Mouse (Mus musculus) hindbrain, embryonic 14.5 days (tissue): ENCODE results near the gene Cacng5. TPM values are rescaled to one million over a fixed set of nuclear protein-coding genes. Genes with fewer than 3 reads are reported as not detected.

Experiments used
- ATAC-seq: fragments of 200-750 bp; cut with Nextera tagmentation; 2 replicates; pipeline ENCODE4 v1.8.0; 2017; ENCODE audit warnings: moderate number of reproducible peaks, mild to moderate bottlenecking, moderate TSS enrichment, moderate library complexity; ENCODE audit not compliant: low FRiP score
- DNase-seq: peaks from one replicate; pipeline ENCODE4 v3.0.0-alpha.2; 2015; ENCODE audit warnings: low spot score
- H3K27ac ChIP-seq: fragments of 300-500 bp; sonication (generic); 2 replicates; pipeline ENCODE4 v1.5.1; 2014; ENCODE audit warnings: mild to moderate bottlenecking, moderate library complexity
- H3K27me3 ChIP-seq: fragments of 300-500 bp; sonication (generic); 2 replicates; pipeline ENCODE4 v1.6.1; 2014; ENCODE audit warnings: mild to moderate bottlenecking, low read length, mixed read lengths; ENCODE audit not compliant: control insufficient read depth, insufficient read depth
- H3K36me3 ChIP-seq: fragments of 300-500 bp; sonication (generic); replicated peaks from 2 replicates; pipeline ENCODE4 v1.6.1; 2014; ENCODE audit not compliant: control insufficient read depth, insufficient read depth
- H3K4me1 ChIP-seq: fragments of 300-500 bp; sonication (generic); replicated peaks from 2 replicates; pipeline ENCODE4 v1.6.1; 2014; ENCODE audit warnings: antibody characterized with exemption, low read length, mixed read lengths; ENCODE audit not compliant: control insufficient read depth, insufficient read depth
- H3K4me2 ChIP-seq: fragments of 300-500 bp; sonication (generic); replicated peaks from 2 replicates; pipeline ENCODE4 v1.6.1; 2014; ENCODE audit warnings: mild to moderate bottlenecking, moderate library complexity
- H3K4me3 ChIP-seq: fragments of 300-500 bp; sonication (generic); replicated peaks from 2 replicates; pipeline ENCODE4 v1.5.1; 2014; ENCODE audit warnings: mild to moderate bottlenecking, low read length
- H3K9ac ChIP-seq: fragments of 300-500 bp; sonication (generic); 2 replicates; pipeline ENCODE4 v1.6.1; 2014
- H3K9me3 ChIP-seq: fragments of 300-500 bp; sonication (generic); 2 replicates; pipeline ENCODE4 v1.6.1; 2016; ENCODE audit warnings: low read length; ENCODE audit not compliant: control insufficient read depth
- WGBS: fragments of 180-500 bp; shearing (Covaris S2); extraction: QIAGEN DNeasy Blood & Tissue Kit; methylation state at CpG from one replicate; pipeline ENCODE4 v1.1.7; 2014; 5-methylcytosine and 5-hydroxymethylcytosine counted together
- polyA plus RNA-seq: library from polyadenylated mRNA; unstranded; fragments of >200 nt; fragmentation: Nextera tagmentation; extraction: Ambion mirVana; gene quantifications from 2 replicates; pipeline ENCODE4 v1.2.1, GENCODE M21; 2014

Cacng5 gene
- polyA plus RNA-seq, 1 experiment from 2014 or later: 7.1 TPM

GRCm38 (mm10) chr11:107936929-107937328 lies 22.1 kb upstream of the Cacng5 start:
- H3K4me1 ChIP-seq: no peaks in the 10 kb centered on the region
- H3K4me2 ChIP-seq: no peak overlapping the region
- H3K9me3 ChIP-seq: no peaks in the 10 kb centered on the region
- H3K4me3 ChIP-seq: no peak overlapping the region
- WGBS: 90% methylated on average over 2 of the region's 2 CpGs
- H3K36me3 ChIP-seq: peaks cover 11% of the 10 kb centered on the region; the same call in 1 of the 2 replicates
- ATAC-seq (no peak), DNase-seq (no peak)
- no peaks in the 10 kb centered on the region for H3K27me3 ChIP-seq
- no peak overlapping the region for H3K27ac ChIP-seq
- H3K9ac ChIP-seq: no peak overlapping the region

- no peak for ATAC-seq
These were observed 16.9 kb upstream of the Cacng5 start for GRCm38 (mm10) chr11:107931721-107932120.

GRCm38 (mm10) chr11:107931288-107931687 lies 16.4 kb upstream of the Cacng5 start:
- H3K27me3 ChIP-seq: no peaks in the 10 kb centered on the region
- H3K4me1 ChIP-seq: no peaks in the 10 kb centered on the region
- ATAC-seq: no peak
- no peak overlapping the region for H3K9ac ChIP-seq
- no peak overlapping the region for H3K27ac ChIP-seq
- no peak overlapping the region for H3K4me3 ChIP-seq
- no peak overlapping the region for H3K4me2 ChIP-seq
- no peak for DNase-seq
- H3K9me3 ChIP-seq: no peaks in the 10 kb centered on the region
- H3K36me3 ChIP-seq: no peaks in the 10 kb centered on the region
- 87% methylated on average over 11 of the region's 11 CpGs for WGBS

More at GRCm38 (mm10) chr11:107931721-107932120, 16.9 kb upstream of the Cacng5 start:
- H3K4me1 ChIP-seq: no peaks in the 10 kb centered on the region
- no peak overlapping the region for H3K27ac ChIP-seq
- DNase-seq: no peak
- WGBS: 77% methylated on average over 7 of the region's 7 CpGs
- no peaks in the 10 kb centered on the region for H3K36me3 ChIP-seq
- no peaks in the 10 kb centered on the region for H3K9me3 ChIP-seq
- no peak overlapping the region for H3K4me3 ChIP-seq
- H3K9ac ChIP-seq: no peak overlapping the region
- no peaks in the 10 kb centered on the region for H3K27me3 ChIP-seq
- no peak overlapping the region for H3K4me2 ChIP-seq

- Histone ChIP-seq H3K36me3 (no peaks in the 10 kb centered on the region), H3K9ac (no peak overlapping the region), H3K4me3 (no peak overlapping the region), H3K4me2 (no peak overlapping the region), H3K4me1 (no peaks in the 10 kb centered on the region), H3K27me3 (no peaks in the 10 kb centered on the region), H3K27ac (no peak overlapping the region), H3K9me3 (no peaks in the 10 kb centered on the region)
- 59% methylated on average over 3 of the region's 3 CpGs for WGBS
- ATAC-seq (no peak), DNase-seq (no peak)
These were observed 14.9 kb upstream of the Cacng5 start for GRCm38 (mm10) chr11:107929712-107930111.

- WGBS: 43% methylated on average over 16 of the region's 16 CpGs
- no peak overlapping the region for H3K4me2 ChIP-seq
- H3K36me3 ChIP-seq: no peaks in the 10 kb centered on the region
- H3K4me1 ChIP-seq: peaks cover 9% of the 10 kb centered on the region; the same call in 1 of the 2 replicates
- DNase-seq (no peak), ATAC-seq (no peak)
- no peak overlapping the region for H3K9ac ChIP-seq
- H3K9me3 ChIP-seq: no peaks in the 10 kb centered on the region
- H3K27me3 ChIP-seq: no peaks in the 10 kb centered on the region
- H3K4me3 ChIP-seq: no peak overlapping the region
- H3K27ac ChIP-seq: no peak overlapping the region
These were observed 5.1 kb upstream of the Cacng5 start for GRCm38 (mm10) chr11:107919852-107920508.

- no peaks in the 10 kb centered on the region for H3K9me3 ChIP-seq
- H3K27me3 ChIP-seq: no peaks in the 10 kb centered on the region
- H3K27ac ChIP-seq: no peak overlapping the region
- DNase-seq: peak; percentile 41
- peaks cover 9% of the 10 kb centered on the region; the same call in 1 of the 2 replicates for H3K4me1 ChIP-seq
- no peaks in the 10 kb centered on the region for H3K36me3 ChIP-seq
- no peak overlapping the region for H3K4me3 ChIP-seq
- ATAC-seq: peak; percentile 56; the same call in 1 of the 2 replicates
- H3K9ac ChIP-seq: no peak overlapping the region
- 29% methylated on average over 9 of the region's 9 CpGs for WGBS
- no peak overlapping the region for H3K4me2 ChIP-seq
These were observed 2.9 kb upstream of the Cacng5 start for GRCm38 (mm10) chr11:107917721-107918235.

- no peak for ATAC-seq
- Histone ChIP-seq H3K4me1 (peaks cover 9% of the 10 kb centered on the region; the same call in 1 of the 2 replicates), H3K9ac (no peak overlapping the region), H3K27ac (no peak overlapping the region), H3K4me3 (no peak overlapping the region), H3K4me2 (0 out of 2 replicates have a peak overlapping the region, but pooled peaks have one; percentile 56), H3K36me3 (no peaks in the 10 kb centered on the region), H3K27me3 (no peaks in the 10 kb centered on the region), H3K9me3 (0 out of 2 replicates have a peak, but pooled peaks cover 7% of the 10 kb centered on the region)
- DNase-seq: no peak
- 57% methylated on average over 3 of the region's 3 CpGs for WGBS
These were observed 1.5 kb downstream of the Cacng5 start for GRCm38 (mm10) chr11:107913317-107913716.

- Histone ChIP-seq H3K27ac (no peak overlapping the region), H3K9ac (no peak overlapping the region), H3K4me2 (no peak overlapping the region), H3K4me3 (no peak overlapping the region), H3K9me3 (0 out of 2 replicates have a peak, but pooled peaks cover 7% of the 10 kb centered on the region), H3K27me3 (no peaks in the 10 kb centered on the region), H3K4me1 (peaks cover 14% of the 10 kb centered on the region), H3K36me3 (no peaks in the 10 kb centered on the region)
- DNase-seq (no peak), ATAC-seq (no peak)
- WGBS: 38% methylated on average over 9 of the region's 9 CpGs
These were observed 9.5 kb downstream of the Cacng5 start for GRCm38 (mm10) chr11:107905364-107905763.

GRCm38 (mm10) chr11:107903966-107904605 lies 10.8 kb downstream of the Cacng5 start:
- Histone ChIP-seq H3K9ac (no peak overlapping the region), H3K4me1 (peaks cover 14% of the 10 kb centered on the region), H3K9me3 (no peaks in the 10 kb centered on the region), H3K27me3 (no peaks in the 10 kb centered on the region), H3K27ac (no peak overlapping the region), H3K4me2 (no peak overlapping the region), H3K4me3 (no peak overlapping the region), H3K36me3 (no peaks in the 10 kb centered on the region)
- WGBS: 42% methylated on average over 4 of the region's 4 CpGs
- no peak for ATAC-seq
- DNase-seq: no peak
